Mouse (Mus musculus): Measurements from ENCODE around the gene Reg4.

GRCm38 (mm10) chr3:98203282-98203681 lies 18.7 kb upstream of the Reg4 start:
- TF ChIP-seq CTCF (IDR thresholded peaks at IDR 0.05; ENCODE audit: borderline replicate concordance, insufficient read depth, low read length) = no peak
- no peak for TF ChIP-seq POLR2A (IDR thresholded peaks at IDR 0.05; ENCODE audit: low read depth, low read length)

Measured in embryonic fibroblast, embryonic 13.5 days (primary cell).